Mouse (Mus musculus): ENCODE data around the gene Gm17416.

Gene Gm17416

DNA sequence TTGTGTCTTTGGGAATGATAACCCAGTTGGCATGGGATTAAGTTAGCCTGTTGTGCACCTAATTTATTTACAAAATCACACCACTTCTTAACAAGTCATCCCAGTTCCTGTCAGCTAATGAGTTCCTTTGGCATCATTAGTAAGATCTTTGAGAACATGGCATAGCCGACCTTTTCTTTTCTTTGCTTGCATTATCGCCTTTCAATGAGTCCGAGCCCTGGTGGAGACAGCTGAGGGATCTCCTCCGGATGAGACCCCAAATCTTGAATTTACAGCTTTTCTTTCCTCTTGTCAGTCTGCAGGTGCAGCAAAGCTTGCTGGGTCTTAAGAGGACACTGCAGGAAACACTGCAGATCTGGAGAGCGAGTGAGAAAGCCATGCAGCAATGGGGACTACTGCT is at the start of gene Gm17416:
Gene Gm17416, plus strand, starts transcription at position 301 of the 400 bp plus-strand sequence.
- no peak for DNase-seq

DNA sequence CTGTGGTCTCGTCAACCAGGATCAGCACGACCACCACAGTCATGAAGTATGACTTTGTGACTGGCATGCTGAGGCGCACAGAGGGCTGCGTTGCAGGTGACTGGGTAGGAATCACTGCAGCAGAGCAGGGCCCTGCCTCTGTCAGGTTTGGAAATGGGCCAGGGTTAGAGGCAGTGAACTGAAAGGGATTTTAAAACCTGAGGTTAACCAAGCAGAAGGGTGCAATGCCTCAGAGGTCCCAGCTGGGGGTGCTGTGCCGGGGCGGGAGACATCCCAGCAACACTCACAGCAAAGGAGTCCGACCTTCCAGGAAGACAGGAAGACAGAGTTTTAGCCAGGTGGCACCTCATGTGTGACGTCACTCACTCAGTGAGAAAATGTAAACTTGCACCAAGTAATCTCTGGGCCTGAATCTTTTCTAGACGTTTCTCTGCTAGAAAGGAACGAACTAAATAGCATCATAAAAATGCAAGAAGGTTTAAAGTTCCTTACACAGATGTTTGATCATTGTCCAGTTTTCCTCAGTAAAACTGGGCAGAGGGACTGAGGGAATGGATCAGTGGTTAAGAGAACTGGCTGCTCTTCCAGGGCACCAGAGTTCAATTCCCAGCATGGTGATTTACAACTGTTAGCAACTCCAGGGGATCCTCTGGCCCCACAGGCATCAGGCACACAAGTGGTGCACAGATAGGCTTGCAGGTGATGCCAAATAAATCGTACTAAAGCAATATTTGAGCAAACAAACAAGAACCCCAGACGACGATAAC is 29.0 kb upstream of the Gm17416 start, which contains the start of gene Defb29:
Gene Defb29, minus strand, starts transcription at position 155 of the 767 bp plus-strand sequence.
- DNase-seq = no peak

DNA sequence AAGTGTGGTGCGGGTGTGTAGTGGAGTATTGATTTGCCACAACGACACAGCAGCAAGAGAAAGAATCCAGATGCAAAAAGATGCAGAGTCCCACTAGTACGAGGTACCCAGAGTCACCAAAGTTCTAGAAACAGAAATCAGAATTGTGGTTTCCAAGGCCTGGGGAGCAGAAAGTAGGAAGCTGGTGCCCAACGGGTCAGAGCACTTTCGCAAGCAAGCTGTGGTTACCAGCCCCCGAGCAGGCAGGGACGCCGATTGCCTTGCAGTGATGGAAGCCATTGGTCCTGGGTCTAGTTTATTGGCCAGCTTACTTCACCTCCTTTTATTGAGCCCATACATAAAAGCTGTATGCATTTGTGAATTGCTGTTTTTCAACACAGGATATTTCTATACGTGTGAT is 27.2 kb upstream of the Gm17416 start:
- no peak for DNase-seq

DNA sequence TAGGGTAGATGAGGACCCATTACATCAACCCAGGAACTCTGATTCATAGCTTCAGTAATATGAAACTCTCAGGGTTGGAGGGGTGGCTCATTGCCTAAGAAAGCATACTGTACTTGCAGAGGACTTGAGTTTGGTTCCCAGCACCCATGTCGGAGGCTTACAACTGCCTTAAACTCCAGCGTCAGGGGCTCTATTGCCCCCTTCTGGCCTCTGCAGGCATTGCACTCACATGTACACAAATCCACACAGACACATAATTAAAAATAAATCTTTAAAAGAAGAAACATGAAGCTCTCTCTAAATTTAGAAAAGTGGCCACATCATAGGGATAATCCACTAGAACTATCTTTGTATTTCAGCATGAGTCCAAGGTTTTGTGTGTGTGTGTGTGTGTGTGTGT is 26.2 kb upstream of the Gm17416 start:
- DNase-seq = no peak

DNA sequence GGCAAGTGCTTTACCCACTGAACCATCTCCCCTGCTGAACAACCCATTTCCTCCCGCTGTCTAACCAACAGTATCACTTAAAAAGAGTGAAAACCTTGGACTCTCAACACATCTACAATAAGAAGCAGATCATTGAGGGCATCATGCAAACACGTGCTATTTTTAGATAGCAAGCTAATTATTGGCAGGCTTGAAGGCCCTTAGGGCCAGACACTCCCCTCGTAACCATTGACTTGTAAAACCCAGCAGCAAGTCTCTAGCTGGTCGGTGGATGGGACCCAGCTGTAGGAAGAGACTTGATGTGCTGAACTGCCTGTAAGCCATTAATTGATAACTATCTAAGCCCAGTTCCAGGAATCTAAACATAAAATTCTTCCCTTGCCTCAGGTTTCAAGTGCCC is 25.7 kb upstream of the Gm17416 start:
- DNase-seq = no peak

DNA sequence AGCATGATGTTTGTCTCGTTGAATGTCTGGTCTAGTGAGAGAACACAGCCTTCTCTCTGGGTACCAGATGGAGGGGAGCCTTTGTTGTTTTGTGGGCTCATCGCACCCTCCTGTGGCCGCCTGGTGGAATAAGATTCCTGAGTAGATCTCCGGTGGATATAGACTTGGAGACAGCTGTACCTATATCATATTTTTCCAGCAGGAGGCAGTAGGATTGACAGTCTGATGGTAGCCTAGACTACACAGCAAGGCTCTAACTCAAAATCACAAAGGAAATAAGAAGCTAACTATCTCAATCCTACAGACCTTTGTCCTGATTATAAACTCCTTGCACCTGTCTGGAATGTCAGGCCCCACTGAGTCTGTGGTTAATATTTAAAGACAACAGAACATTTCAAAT is 24.4 kb upstream of the Gm17416 start:
- peak; percentile 19 for DNase-seq

DNA sequence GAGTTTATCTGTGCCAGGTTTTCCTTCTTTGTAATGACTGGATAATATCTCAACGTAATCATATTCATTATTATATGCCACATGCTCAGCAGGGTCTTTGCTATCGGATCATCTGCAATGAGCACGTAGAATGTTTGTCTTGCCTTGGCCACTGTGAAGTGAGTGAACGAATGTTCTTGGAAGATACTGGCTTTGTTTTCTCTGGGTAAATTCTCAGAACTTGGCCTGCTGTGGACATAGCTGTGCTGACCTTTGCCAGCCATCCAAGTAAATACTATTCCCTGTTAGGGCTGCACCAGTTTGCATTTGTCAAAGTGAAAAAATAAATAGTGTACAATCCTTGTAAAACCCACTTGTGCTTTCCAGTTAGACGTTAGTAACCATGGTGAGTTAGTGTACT is 21.0 kb upstream of the Gm17416 start:
- DNase-seq = no peak

DNA sequence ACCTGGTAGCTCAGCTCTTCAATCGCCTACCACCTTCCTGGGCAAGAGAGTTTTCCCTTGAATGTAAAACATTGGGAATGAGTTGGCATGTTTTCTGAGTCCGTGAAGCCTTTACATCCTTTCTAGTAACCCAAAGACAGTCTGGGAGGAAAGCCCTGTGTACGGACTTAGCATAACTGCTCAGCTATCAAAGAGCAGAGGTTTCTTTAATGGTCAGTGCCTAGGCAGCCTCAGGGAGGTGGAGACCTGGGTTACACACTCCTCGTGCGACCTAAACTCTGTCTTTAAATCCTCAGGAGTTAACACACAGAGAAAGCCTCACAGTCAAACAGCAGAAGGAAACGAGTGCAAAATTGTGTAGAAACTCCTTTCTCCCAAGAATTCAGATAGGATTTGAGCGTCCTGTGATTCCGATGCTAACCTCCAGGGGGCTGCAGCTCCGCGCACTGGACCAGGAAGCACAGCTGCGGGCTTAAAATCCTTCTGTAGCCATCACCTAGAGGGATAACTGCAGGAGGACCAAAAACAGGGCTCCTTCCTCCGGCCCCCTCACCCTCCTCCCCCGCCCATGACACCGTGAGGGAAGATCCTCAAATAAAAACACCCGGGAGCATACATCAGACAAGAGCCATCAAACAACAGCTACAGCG is 15.2 kb upstream of the Gm17416 start:
- peak; percentile 8 for DNase-seq

DNA sequence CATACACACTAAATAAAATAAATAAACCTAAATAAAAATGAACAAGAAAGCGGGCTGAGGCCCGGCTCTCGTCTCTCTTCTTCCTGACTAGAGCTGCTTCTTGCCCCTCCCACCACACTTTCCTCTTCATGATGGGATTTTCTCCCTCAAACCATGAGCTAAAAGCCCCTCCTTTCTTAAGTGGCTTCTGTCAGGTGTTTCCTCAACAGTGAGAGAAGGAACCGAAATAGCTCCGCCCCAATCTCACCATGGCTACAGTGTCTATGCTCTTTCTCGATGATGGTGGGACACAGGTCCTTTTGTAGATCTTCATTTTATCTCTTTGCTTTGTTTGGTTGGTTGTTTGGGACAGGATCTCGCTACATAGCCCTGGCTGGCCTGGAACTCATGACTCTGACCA is 12.5 kb upstream of the Gm17416 start:
- no peak for DNase-seq

DNA sequence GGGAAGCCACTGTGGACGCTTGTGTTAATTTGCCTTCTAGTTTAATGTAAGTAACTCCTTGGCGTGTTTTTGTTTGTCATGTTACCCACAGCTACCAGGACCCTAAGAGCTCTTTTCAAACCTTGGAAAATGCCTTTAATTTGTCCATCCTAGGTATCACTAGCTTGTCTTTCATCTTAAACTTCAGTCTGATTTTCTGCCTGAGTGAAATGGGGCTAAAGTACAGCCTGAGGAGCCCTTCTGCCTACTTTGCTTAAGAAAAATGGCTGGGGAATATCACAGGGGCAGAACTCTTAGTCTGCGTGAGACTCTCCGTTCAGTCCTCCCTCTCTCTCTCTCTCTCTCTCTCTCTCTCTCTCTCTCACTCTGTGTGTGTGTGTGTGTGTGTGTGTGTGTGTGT is 743 bp downstream of the Gm17416 start:
- DNase-seq = no peak

DNA sequence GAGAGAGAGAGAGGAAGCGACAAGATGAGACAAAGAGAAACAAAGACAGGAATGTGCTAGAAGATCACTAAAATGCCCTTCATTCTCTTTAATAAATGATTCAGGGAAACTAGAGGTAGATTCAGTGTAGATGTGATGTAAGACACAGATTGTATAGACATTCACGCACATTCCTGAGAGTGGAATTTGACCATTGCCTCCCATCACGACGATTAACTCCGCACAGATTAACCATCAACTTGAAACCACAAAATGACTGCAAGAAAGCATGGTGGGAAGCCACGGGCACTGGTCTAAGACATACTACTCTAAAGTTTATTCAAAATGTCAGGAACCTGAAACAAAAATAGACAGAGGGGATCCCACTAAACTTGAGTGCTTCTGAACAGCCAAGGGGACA is 1.2 kb downstream of the Gm17416 start:
- no peak for DNase-seq

DNA sequence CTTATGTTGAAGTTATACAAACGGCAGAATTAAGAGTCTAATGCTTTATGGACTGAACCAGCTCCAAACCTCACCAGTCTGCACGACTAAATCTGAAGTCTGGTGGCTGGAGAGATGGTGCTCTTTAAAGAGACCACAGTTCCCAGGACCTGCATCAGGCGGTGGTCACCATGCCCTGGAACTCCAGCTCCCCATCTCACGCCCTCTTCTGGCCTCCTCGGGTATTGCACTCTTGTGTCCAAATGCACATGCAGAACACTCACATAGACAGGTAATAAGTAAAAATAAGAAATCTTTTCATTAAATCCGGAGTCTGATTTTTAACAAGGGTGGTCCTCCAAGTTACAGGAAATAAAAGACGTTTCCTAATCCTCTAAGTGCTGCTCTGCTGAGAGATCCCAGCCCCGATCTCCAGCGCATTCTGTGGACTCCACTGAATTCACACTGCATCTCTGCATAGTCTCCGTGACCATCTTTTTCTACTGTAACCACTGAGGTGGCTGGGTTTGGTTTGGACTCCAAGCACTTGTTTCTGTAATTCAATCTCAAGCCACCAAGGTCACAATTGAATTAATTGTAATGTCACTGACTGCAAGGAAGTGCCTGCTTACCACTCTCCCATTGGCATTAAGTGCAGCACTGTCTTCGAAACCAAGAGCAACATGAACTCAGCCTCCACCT is 3.1 kb downstream of the Gm17416 start, which contains the start of gene Defb21:
Gene Defb21, plus strand, starts transcription at position 631 of the 681 bp plus-strand sequence.
- DNase-seq = no peak

DNA sequence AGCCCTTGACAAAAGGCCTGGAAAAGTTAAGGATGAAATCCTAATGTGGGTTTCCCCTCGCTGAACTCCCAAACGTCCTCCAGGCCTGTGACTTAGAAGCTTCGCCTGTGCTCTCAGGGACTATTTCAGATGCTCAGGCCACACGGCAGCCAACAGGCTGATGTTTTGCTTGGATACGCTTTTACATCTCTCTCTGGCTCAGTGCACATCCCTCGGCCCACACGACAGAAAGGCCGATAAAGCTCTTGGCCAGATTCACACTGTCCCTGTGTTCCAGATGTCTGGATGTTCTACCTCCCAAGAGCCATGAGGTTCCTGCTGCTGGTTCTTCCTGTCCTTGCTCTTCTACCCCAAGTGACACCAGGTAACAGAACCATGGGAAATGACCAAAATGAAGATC is 4.3 kb downstream of the Gm17416 start:
- DNase-seq = no peak

DNA sequence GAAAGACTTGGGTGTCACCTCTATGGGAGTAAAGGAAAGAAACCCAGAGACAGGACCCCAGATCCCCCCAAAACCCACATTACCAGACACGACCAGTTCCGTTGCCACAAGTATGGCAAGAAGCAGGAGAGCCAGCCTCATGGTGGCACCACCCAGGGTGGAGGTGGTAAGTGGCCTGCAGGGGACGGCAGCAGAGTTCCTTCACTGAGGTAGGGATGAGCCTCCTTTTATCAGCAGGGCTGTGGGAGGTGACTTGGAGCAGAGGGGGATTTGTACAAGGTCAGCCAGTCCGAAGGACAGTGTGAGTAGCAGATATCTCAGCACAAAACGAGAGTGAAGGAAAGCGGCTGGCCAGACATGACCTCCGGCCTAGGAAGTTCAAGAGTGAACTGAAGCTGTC is 11.0 kb downstream of the Gm17416 start, which contains the start of gene Defb19:
Gene Defb19, minus strand, starts transcription at position 206 of the 400 bp plus-strand sequence.
- no peak for DNase-seq

DNA sequence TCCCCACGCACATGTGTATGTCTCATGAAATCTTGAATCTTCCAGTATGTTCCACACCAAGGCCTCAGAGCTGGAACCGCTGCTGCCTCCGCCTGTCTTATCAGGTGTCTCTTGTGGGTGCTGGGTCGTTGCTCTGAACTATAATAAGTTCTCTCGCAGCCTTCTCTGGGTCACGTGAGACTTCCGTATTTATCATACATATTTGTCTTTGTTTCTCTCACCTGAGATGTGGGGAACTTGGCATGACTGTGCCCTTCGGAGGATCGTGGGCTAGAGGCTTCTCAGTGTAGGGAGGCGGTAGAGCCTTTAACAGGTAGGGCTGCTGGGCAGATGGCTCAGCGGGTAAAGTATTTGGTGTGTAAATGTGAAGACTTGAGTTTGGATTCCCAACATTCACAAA is 11.5 kb downstream of the Gm17416 start:
- no peak for DNase-seq

DNA sequence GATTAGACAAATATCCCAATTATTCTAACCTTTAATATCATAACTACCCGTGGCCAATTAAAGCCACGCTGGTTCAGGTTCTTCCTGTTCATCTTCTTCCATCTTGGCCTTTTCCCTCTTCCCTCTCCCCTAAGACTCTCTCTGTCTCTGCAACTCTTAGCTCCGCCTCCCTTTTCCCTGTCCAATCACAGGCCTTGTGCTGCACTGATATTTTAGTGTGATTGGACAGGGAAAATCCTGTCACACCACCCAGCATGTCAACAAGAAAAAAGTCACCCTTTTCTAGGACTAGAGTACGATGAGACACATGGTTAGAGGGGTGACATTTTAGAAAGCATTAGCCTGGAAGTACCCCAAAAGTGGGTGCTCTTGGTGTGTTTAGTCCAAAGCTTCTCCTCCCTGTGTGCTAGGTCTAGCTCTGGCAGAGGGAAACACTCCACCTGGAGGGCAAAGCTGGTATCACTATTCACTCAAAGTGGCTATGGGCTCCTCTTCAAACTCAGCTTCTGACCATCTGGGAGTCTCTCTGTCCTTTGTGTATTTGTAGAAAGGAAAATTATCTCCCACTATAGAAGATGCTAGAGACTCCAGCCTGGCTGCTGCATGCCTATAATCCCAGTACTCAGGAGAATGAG is 17.9 kb downstream of the Gm17416 start:
- no peak for DNase-seq

DNA sequence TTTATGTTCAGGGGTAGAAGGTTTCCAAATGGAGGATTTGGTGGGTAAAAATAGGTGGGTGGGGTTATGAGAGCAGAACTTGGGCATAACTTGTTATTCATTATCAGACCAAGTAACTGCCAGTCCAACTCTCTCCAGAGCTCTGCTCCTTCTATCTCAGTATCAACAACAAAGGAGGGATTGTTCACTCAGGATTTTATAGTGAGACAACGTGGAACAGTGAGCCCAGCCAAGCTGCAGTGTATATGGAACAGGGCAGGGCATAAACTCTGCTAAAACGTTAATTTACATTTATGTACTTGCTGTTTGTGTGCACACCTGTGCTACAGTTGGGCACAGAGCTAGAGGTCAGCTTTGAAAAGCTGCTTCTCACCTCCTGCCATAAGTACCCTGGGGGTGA is 19.3 kb downstream of the Gm17416 start:
- no peak for DNase-seq

DNA sequence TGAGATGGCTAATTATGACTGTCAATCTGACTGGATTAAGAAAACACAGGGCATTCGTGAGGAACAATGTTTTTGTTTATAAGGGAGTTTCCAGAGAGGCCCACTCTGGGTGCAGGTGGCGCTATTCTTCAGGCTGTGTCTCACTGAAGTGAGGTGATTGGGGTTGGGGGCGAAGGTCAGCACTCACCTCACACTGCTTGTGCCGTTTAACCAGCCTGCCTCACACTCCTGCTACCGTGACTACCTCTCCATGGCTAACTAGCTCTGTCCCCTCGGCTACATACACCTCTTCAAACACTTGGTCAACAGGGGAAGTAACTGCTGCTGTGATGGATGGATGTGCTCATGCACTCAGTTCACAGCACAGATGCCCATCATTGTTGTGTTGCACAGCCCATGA is 19.9 kb downstream of the Gm17416 start:
- no peak for DNase-seq

DNA sequence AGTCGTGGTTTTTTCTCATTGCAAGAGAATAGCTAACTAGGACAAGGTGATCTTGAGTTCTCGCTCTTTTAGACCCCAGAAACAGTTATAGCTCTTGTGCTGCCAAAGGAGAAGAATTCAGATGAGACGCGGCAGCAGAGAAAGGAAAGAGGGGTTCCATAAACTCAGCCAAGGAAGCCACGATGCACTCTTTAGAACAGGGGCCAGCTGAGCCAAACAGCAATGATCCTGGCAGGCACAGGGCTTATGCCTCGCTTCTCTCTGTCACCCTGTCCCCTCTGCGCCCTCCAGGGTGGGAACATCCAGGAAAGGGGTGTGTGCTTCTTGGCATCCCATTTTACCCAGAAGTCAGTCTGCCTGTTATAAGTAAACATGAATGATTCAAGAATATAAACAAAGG is 30.2 kb downstream of the Gm17416 start, which contains the start of gene Defb45:
Gene Defb45, minus strand, starts transcription at position 101 of the 400 bp plus-strand sequence.
- no peak for DNase-seq

DNA sequence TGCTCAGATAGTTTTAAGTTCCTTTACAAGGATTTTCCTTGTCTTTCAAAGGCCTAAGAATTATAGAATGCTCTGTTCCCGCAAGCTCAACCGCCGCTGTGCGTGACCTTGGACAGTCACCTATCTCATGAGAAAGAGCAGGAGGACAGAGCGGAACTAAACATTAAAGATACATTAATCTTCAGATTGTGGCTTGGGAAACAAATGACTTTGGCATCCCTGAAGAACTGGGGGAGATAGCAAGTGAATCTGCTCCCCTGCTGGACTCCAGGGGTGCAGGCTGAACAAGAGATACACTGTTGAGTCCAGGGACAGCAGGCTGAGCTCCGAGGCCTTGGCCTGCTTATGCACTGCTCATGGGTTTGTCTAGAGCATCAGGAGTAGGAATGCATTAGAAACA is 30.9 kb downstream of the Gm17416 start:
- DNase-seq = no peak

DNA sequence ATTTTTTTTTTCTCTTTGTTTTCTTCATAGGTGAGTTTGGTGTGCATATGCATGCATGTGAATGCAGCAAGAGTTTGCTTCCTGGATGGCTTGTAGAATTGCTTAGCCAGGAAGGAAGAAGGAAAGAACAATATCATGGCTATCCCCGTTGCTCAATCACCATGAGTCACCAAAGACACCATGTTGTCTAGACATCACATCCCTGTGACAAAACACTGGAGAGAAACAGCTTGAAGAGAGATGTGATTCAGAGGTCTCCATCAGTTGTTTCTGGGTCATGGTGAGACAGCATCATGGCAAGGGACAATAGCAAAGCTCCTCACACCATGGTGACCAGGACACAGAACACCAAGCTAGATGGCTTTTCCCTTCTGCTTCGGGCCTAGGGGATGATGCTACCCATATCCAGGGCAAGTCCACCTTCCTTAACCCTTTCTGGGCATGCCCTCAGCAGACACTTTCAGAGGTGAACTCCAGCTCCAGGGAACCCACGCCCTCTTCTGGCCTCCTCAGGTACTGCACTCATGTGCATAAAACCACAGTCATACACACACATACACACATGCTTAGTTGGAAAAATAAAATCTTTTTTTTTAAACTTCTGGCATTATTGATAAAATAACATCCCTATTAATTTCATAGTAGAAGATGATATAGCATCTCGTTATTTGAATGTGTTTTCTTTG is 32.3 kb downstream of the Gm17416 start:
- DNase-seq = no peak

DNA sequence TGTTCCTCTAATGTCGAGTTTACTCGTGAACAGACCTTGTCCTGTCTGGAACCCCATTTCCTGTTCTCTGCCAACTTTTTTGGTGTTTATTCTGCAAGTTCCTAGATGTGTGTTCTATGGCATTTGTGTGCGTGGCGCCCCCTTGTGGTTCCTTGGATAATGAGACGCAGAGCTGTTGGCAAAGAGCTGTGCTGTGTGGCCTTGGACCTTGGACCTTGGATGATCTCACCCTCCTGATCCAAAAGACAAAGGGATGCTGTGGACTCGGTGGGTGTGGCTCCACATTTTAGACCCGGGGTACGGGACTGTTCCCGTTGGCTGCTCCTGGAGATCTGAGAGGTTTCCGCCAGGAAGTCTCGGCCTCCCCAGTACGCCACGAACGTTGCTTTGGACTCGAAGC is 34.9 kb downstream of the Gm17416 start, which contains the start of gene Defb36:
Gene Defb36, plus strand, starts transcription at position 271 of the 400 bp plus-strand sequence.
- no peak for DNase-seq

DNA sequence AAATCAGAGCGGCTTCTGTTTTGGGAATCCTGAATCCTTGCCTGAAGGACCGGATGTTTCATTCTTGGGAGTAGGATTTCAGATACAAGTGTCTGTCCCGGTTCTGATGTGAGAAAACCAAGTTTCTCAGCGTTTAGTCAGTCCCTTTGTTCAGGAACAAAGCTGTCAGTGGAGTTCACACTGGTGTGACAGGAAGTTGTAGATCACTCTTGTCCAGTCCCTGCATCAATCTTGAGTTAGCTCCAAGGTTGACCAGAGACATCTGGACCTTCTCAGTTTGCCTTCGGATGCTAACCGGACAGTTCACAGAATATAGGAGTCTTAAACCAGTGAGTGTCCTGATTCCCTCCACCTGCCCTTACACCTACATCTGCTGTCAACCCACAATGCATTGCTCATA is 38.6 kb downstream of the Gm17416 start:
- DNase-seq = no peak
